Mouse (Mus musculus): Measurements from ENCODE around the gene Stpg2. TPM values are rescaled to one million over a fixed set of nuclear protein-coding genes. Genes with fewer than 3 reads are reported as not detected.

Gene Stpg2
- not detected in 2 replicates for polyA plus RNA-seq (2012; ENCODE audit: low replicate concordance)

DNA sequence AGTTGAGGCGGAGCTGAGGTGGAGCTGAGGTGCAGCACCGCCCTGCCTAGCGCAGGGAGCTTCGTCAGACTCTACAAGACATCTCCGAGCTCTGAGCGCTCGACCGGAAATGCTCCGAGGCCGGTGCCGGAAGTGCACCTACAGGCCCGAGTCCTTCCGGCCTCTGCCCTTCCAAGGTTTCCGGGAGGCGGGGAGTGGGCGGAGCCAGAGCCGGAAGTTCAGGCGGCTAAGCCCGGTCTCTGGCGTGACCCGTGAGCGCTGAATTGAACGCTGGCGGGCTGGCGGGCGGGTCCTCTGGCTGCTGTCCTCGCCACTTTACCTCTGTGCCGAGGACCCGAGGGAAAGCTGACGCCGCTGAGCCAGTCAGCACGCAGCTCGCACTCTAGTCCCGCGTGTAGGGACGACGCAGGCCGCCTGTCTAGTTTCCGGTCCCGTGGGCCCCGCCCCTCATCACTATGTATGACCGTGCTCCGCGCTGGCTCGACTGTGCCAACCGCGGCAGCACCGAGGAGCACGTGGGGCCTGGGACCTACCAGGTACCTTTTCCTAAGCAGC lies at the start of gene Stpg2:
Gene Stpg2, plus strand, starts transcription at position 251 of the 555 bp plus-strand sequence.

Other genes starting within 250 kb of the Stpg2 start
- gene Rap1gds1, start 130.5 kb upstream of the Stpg2 start, polyA plus RNA-seq (2012; ENCODE audit: low replicate concordance): 10.0 and 14.2 TPM in 2 replicates

Data from leukemia stem cell, adult 10-12 weeks (primary cell).